Mouse (Mus musculus) left cerebral cortex, postnatal 10 days (tissue): ENCODE data around the gene Cbarp. TPM values are rescaled to one million over a fixed set of nuclear protein-coding genes. Genes with fewer than 3 reads are reported as not detected.

ENCODE experiments used
- DNase-seq, 2 experiments: peaks; one replicate each; pipeline ENCODE4 v3.0.0; 2021 to 2022; ENCODE audit warnings: low spot score in 2 of 2, mixed read lengths in 1 of 2; ENCODE audit errors: extremely low spot score in 1 of 2
- intact Hi-C: fragments of 180-260 bp; cut with DNase I; formaldehyde crosslinking; loops from one replicate; pipeline ENCODE4 v1.15.1; 2025
- total RNA-seq, 2 experiments: library from RNA; stranded (reverse); gene quantifications; 2 replicates each; pipeline ENCODE4 v1.2.3; 2021

Cbarp gene
- total RNA-seq, 2 experiments from 2014 or later, result 394 to 415 TPM

GRCm38 (mm10) chr10:80137626-80138552 is 2.7 kb downstream of the Cbarp start:
- intact Hi-C loops, result no loop called here
- peak in 1 of 2 experiments; percentile 64 for DNase-seq

GRCm38 (mm10) chr10:80136952-80137625 is 3.5 kb downstream of the Cbarp start:
- peak in 1 of 2 experiments; percentile 72 for DNase-seq
- intact Hi-C loops, result no loop called here

GRCm38 (mm10) chr10:80136179-80136951 is 4.3 kb downstream of the Cbarp start:
- peak in 1 of 2 experiments; percentile 46 for DNase-seq
- intact Hi-C loops, result no loop called here

GRCm38 (mm10) chr10:80135641-80136040 is 5.0 kb downstream of the Cbarp start:
- intact Hi-C loops, result no loop called here
- no peak for DNase-seq

DNA sequence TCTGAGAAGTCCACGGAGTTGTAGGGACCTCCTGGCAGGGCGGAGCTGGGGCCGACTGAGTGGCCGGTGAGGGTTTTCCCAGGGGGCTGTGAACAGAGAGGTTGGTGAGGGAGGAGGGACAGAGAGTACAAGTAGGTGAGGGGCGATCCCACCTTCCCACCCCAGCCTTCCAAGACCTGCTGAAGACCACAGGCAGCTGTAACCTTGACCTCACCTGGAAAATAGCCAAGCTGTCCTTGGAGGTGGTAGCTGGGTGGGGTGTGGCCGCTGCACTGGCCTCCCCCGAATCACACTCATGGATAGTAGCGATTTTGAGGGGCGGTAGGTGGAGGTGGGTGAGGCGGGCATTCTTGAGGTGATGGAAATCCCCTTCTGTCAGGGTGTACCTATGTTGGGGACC is 5.5 kb downstream of the Cbarp start:
- peak in 1 of 2 experiments; percentile 33 for DNase-seq
- intact Hi-C loops, result no loop called here

GRCm38 (mm10) chr10:80134421-80134820 is 6.2 kb downstream of the Cbarp start:
- intact Hi-C loops, result no loop called here
- DNase-seq, result peak in 1 of 2 experiments; percentile 55

- intact Hi-C loops, result no loop called here
- peak in 1 of 2 experiments; percentile 72 for DNase-seq
Observed at GRCm38 (mm10) chr10:80133226-80133849, 7.3 kb downstream of the Cbarp start.

DNA sequence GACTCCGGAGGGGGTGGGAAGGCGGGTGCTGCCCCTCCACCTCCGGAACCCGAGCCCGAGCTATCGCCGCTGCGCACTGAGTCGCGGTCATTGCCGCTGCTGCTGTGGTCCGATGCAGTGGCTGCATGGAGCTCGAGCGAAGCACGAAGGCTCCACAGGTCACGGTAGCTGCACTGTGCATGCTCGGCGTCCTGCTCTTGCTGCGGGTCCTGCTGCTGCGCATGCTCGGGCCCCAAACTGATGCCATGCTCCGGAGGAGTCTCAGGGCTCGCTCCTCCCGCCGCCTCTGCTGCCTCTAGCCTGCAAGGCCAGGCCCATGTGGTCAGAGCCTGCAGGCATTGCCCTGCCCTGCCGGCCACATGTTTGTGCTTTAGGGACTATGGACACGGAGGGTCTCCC is 8.7 kb downstream of the Cbarp start:
- intact Hi-C loops, result no loop called here
- no peak for DNase-seq

GRCm38 (mm10) chr10:80131316-80131951 is 9.2 kb downstream of the Cbarp start:
- intact Hi-C loops, result no loop called here
- peak in 1 of 2 experiments; percentile 77 for DNase-seq

- intact Hi-C loops, result no loop called here
- no peak for DNase-seq
Observed at GRCm38 (mm10) chr10:80130403-80131031, 10.1 kb downstream of the Cbarp start.

- intact Hi-C loops, result no loop called here
- no peak for DNase-seq
Observed at GRCm38 (mm10) chr10:80129846-80130245, 10.8 kb downstream of the Cbarp start.

DNA sequence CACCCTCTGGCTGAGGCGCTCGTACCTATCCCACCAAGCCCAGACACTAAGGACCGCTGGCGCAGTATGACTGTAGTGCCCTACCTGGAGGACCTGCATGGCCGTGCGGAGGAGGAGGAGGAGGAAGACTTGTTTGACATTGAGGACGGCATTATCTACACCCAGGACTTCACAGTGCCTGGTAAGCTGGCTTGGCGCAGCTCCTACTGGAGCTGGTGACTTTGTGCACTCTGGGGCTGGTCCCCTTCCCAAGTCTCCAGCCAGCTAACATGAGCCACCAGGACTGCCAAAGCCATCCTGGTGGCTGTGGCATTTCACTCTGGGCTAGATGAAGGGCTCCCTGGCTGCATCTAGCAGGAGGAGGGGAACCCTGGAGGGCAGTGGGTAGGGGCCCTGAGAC is 12.7 kb downstream of the Cbarp start:
- DNase-seq, result no peak
- intact Hi-C loops, result no loop called here

GRCm38 (mm10) chr10:80123932-80124562 is 16.6 kb downstream of the Cbarp start:
- DNase-seq, result no peak
- intact Hi-C loops, result no loop called here

GRCm38 (mm10) chr10:80121639-80122038 is 19.0 kb downstream of the Cbarp start:
- DNase-seq, result no peak
- intact Hi-C loops, result no loop called here

DNA sequence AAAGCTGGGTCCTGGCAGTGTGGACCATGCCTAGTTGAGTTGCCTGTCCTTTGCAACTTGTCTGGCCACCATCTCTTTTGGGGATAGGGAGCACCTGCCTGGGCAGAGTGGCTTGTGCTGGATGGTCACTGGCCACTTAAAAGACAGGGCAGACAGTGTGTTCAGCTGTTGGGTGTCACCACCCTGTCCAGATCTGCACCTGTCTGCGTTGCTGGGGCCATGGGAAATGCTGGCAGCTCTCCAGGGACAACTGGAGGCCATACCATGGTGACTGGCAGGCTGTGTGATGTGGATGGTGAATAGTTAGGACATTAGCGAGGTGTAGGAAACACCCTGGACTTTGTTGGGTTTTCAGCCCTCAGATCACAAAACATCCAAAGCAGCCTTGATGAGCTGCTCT is 20.5 kb downstream of the Cbarp start:
- intact Hi-C loops, result no loop called here
- peak in 1 of 2 experiments; percentile 27 for DNase-seq

DNA sequence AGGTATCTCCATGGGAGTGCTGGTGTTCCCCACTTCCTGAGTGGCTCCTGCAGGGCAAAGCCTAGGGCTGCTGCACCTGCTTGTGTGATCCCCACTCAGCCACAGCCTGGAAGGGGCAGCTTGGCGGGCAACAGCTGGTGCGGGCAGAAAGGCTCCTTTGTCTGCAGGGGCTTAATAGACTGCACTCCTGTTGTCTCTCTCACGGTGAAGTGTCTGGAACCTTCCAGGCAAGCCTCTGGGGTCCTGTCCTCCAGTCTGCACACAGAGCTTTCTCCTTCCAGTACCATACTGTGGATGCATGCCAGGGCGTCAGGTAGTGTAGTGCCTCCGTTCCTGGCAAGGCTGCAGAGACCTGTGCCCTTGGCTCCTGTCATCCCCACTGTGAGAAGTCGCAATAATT is 22.1 kb downstream of the Cbarp start:
- DNase-seq, result peak in 1 of 2 experiments; percentile 37
- intact Hi-C loops, result loop anchor here (5.0 kb wide), 2 partner anchors 66 to 131 kb away; partner anchors contain the start of gene Cnn2

- peak in 1 of 2 experiments; percentile 27 for DNase-seq
- intact Hi-C loops, result loop anchor here (5.0 kb wide), 2 partner anchors 65 to 130 kb away; partner anchors contain the start of gene Cnn2
Observed at GRCm38 (mm10) chr10:80117736-80118135, 22.9 kb downstream of the Cbarp start.
